Mouse (Mus musculus) activated CD4-positive, CD25-positive, alpha-beta regulatory T cell (primary cell): ENCODE measurements around the gene Gtf3c3. TPM values are rescaled to one million over a fixed set of nuclear protein-coding genes. Genes with fewer than 3 reads are reported as not detected.

ENCODE experiments used
- polyA plus RNA-seq, 2 experiments: library from polyadenylated mRNA; unstranded; fragments of 100-300 nt; shearing (Covaris generic); gene quantifications; one replicate each; pipeline ENCODE4 v1.2.1; 2017

Gene Gtf3c3
- polyA plus RNA-seq: 10 to 100 TPM; 17.2 to 20.6 TPM

GRCm38 (mm10) chr1:54438340-54439079 is at the start of gene Gtf3c3:
Gene Gtf3c3, minus strand, starts transcription at chr1:54438971.

Other genes with a start within 250 kb of the Gtf3c3 start
- gene Hecw2, start 243.8 kb downstream of the Gtf3c3 start, polyA plus RNA-seq: under 1 TPM in 1 of 2 experiments, not detected in 1; 0.33 TPM
- gene Ccdc150, start 188.3 kb downstream of the Gtf3c3 start, polyA plus RNA-seq: under 1 TPM; 0.18 to 0.33 TPM
- 1 to 10 TPM; 7.4 to 8.0 TPM for gene Pgap1, start 118.7 kb upstream of the Gtf3c3 start, polyA plus RNA-seq